Mouse (Mus musculus): ENCODE data around the gene Ddit4l.
"Not testable (repeated sequence)": the region's sequence is repeated elsewhere in the genome, so short reads cannot be mapped to it uniquely, and the experiment has no call there.

The Ddit4l gene

GRCm38 (mm10) chr3:137644947-137645346 is 23.5 kb downstream of the Ddit4l start:
- peak; percentile 58 for DNase-seq (ENCODE audit: extremely low spot score, low read depth, low spot score)

- DNase-seq (ENCODE audit: extremely low spot score, low read depth, low spot score), result no peak
Observed at GRCm38 (mm10) chr3:137647427-137648100, 26.2 kb downstream of the Ddit4l start.

GRCm38 (mm10) chr3:137649112-137649511 is 27.7 kb downstream of the Ddit4l start:
- no peak for DNase-seq (ENCODE audit: extremely low spot score, low read depth, low spot score)

- DNase-seq (ENCODE audit: extremely low spot score, low read depth, low spot score), result no peak
Observed at GRCm38 (mm10) chr3:137652853-137653252, 31.4 kb downstream of the Ddit4l start.

- DNase-seq (ENCODE audit: extremely low spot score, low read depth, low spot score), result not testable (repeated sequence)
Observed at GRCm38 (mm10) chr3:137671224-137671623, 49.8 kb downstream of the Ddit4l start, which contains the start of gene Gm21962. Gene Gm21962, plus strand, starts transcription at chr3:137671524.

Data from hindlimb bud, embryonic 11.5 days (tissue).